In the genomic region with DNA sequence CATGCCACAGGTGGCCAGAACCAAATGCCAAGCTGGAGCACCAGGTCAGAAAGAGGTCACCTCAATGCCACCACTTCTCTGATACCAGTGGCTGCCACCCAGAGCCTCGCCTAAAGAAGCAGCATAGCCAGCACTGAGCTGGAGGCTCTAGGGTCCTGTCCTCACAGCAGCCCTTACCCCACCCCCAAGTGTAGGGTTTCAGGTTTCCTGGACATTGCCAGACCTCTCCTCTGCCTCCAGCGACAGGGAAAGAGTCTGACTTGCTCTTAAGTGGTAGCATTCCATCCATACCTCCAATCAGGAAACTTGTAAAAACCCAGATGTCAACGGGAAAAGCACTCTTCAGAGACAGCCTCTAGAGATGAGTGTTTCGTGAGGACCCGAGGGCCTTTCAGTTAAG, we compare ENCODE assay signal across 13 mouse cellular contexts. TPM values are rescaled to one million over a fixed set of nuclear protein-coding genes. Genes with fewer than 3 reads are reported as not detected.
A peak's percentile ranks its signal among the peaks of the same experiment; 100 is the strongest.
DNase-seq lines count a peak whose midpoint lies in the region; ATAC-seq and TF ChIP-seq lines count a peak whose summit lies in the region.
"Had no signal": no experiment of that assay in that cellular context is flagged by ENCODE, and none has a peak within 500 bp of the region (broad histone marks: within the 10 kb centered on the region; RNA-seq: fewer than 3 reads in every experiment).

No protein-coding gene starts in this region.

- no peak overlapping the region for H3K9ac ChIP-seq in kidney, embryonic 16.5 days (replicated peaks; ENCODE audit: low read length)
- no peak overlapping the region for H3K9ac ChIP-seq in limb, embryonic 11.5 days (ENCODE audit: low read length)
- H3K9ac ChIP-seq: forebrain, postnatal 0 days had no signal

- TF ChIP-seq CTCF in kidney, adult 2 months (conservative IDR thresholded peaks at IDR 0.05; ENCODE audit: insufficient read depth, insufficient read length, low read depth, low read length), result no peak
- no peak for TF ChIP-seq CTCF in left cerebral cortex, adult 2 months (IDR thresholded peaks at IDR 0.05)

- H3K27me3 ChIP-seq in kidney, embryonic 16.5 days (ENCODE audit: insufficient read depth, low read length), result no peaks in the 10 kb centered on the region
- H3K27me3 ChIP-seq in kidney, adult 2 months (replicated peaks; ENCODE audit: control insufficient read depth, insufficient read depth, low read length), result no peaks in the 10 kb centered on the region
- H3K27me3 ChIP-seq in limb, embryonic 11.5 days (ENCODE audit: control insufficient read depth, insufficient read depth, low read length), result no peaks in the 10 kb centered on the region
- no peaks in the 10 kb centered on the region for H3K27me3 ChIP-seq in myocyte (ENCODE audit: control insufficient read depth, insufficient read depth, insufficient read length)

- peaks cover 74% of the 10 kb centered on the region for H3K79me2 ChIP-seq in myocyte (ENCODE audit: control insufficient read depth, insufficient read depth)

- H3K9me3 ChIP-seq in kidney, embryonic 16.5 days (ENCODE audit: low read length), result no peaks in the 10 kb centered on the region
- H3K9me3 ChIP-seq in limb, embryonic 11.5 days (ENCODE audit: control insufficient read depth, low read length), result no peaks in the 10 kb centered on the region

- H3K4me2 ChIP-seq in kidney, embryonic 16.5 days (replicated peaks; ENCODE audit: low read depth, low read length), result no peak overlapping the region
- H3K4me2 ChIP-seq in limb, embryonic 11.5 days (ENCODE audit: low read depth, severe bottlenecking), result no peak overlapping the region
- H3K4me2 ChIP-seq in myocyte (ENCODE audit: low read depth), result peak overlapping the region; percentile 61

- H3K4me3 ChIP-seq in kidney, embryonic 16.5 days (ENCODE audit: low read length), result no peak overlapping the region
- H3K4me3 ChIP-seq in kidney, adult 2 months (ENCODE audit: insufficient read depth, low read depth, low read length), result no peak overlapping the region
- no peak overlapping the region for H3K4me3 ChIP-seq in limb, embryonic 11.5 days (ENCODE audit: low read depth, low read length)
- no peak overlapping the region for H3K4me3 ChIP-seq in myocyte
- H3K4me3 ChIP-seq in left cerebral cortex, adult 2 months, result no peak overlapping the region

- H3K4me1 ChIP-seq in kidney, embryonic 16.5 days (ENCODE audit: insufficient read depth, low read length), result peaks cover 20% of the 10 kb centered on the region
- no peaks in the 10 kb centered on the region for H3K4me1 ChIP-seq in kidney, adult 2 months (ENCODE audit: control insufficient read depth, insufficient read depth, low read length)
- peaks cover 29% of the 10 kb centered on the region for H3K4me1 ChIP-seq in limb, embryonic 11.5 days (ENCODE audit: control insufficient read depth, insufficient read depth, low read length)

- intact Hi-C loops in left cerebral cortex, adult 2 months (cut with DNase I), result no loop called here

- no peak for DNase-seq in kidney, adult 2 months
- peak; percentile 90 for DNase-seq in forelimb bud, embryonic 11.5 days (ENCODE audit: low read depth, low spot score)
- DNase-seq in limb, embryonic 11.5 days (ENCODE audit: low spot score), result peak; percentile 84
- no peak for DNase-seq in right cerebral cortex, postnatal 36 days (ENCODE audit: low spot score in 2 of 2)
- DNase-seq in left cerebral cortex, adult 2 months (ENCODE audit: extremely low spot score in 1 of 2, low spot score in 2 of 2), result no peak
- DNase-seq in cerebellum, adult 18-20 months, result no peak
- DNase-seq: cerebellum, adult 2 months; forebrain, postnatal 0 days; left cerebral cortex, postnatal 4 days had no signal

- no peaks in the 10 kb centered on the region for H3K36me3 ChIP-seq in kidney, embryonic 16.5 days (ENCODE audit: insufficient read depth, low read length)
- H3K36me3 ChIP-seq in kidney, adult 2 months (ENCODE audit: control insufficient read depth, insufficient read depth, low read length), result no peaks in the 10 kb centered on the region
- no peaks in the 10 kb centered on the region for H3K36me3 ChIP-seq in limb, embryonic 11.5 days (ENCODE audit: control insufficient read depth, insufficient read depth, low read length)
- H3K36me3 ChIP-seq in myocyte (ENCODE audit: control insufficient read depth, insufficient read depth), result no peaks in the 10 kb centered on the region

- no peak for TF ChIP-seq POLR2A in kidney, adult 2 months (IDR thresholded peaks at IDR 0.05; ENCODE audit: low read depth, low read length)
- TF ChIP-seq POLR2A in myocyte (IDR thresholded peaks at IDR 0.05; ENCODE audit: insufficient read length, low read depth), result no peak

- H3ac ChIP-seq in myocyte (ENCODE audit: control insufficient read depth, insufficient read length), result no peak overlapping the region

- ATAC-seq in kidney, embryonic 16.5 days (ENCODE audit: low FRiP score, low TSS enrichment), result peak; percentile 82
- peak; percentile 86 for ATAC-seq in limb, embryonic 11.5 days (ENCODE audit: insufficient number of reproducible peaks, low FRiP score, low TSS enrichment, low read depth)
- ATAC-seq: forebrain, postnatal 0 days; hindbrain, postnatal 0 days; midbrain, embryonic 16.5 days had no signal

- WGBS in kidney, embryonic 16.5 days, result 4% methylated on average over 5 of the region's 5 CpGs
- WGBS in kidney, adult 2 months, result 40% methylated on average over 5 of the region's 5 CpGs
- under 1% methylated on average over 5 of the region's 5 CpGs for WGBS in limb, embryonic 11.5 days

- H3K27ac ChIP-seq in kidney, embryonic 16.5 days (ENCODE audit: low read length), result peak overlapping the region; percentile 47; the same call in 1 of the 2 replicates
- no peak overlapping the region for H3K27ac ChIP-seq in kidney, adult 2 months (ENCODE audit: insufficient read depth, low read depth, low read length)
- H3K27ac ChIP-seq in limb, embryonic 11.5 days (replicated peaks; ENCODE audit: low read depth, low read length), result peak overlapping the region; percentile 79; the same call in 1 of the 2 replicates
- H3K27ac ChIP-seq in left cerebral cortex, adult 2 months, result no peak overlapping the region
- H3K27ac ChIP-seq: hindbrain, postnatal 0 days had no signal

TF ChIP-seq in myocyte, 11 proteins besides CTCF, POLR2A, EP300 and RAD21:
- no peak for TF ChIP-seq MYOD1 (IDR thresholded peaks at IDR 0.05; ENCODE audit: control insufficient read depth in 1 of 3, insufficient read length in 2 of 3, low read depth in 2 of 3)
- TF ChIP-seq E2F4 (IDR thresholded peaks at IDR 0.05; ENCODE audit: insufficient read depth), result no peak
- no peak for TF ChIP-seq CEBPB (IDR thresholded peaks at IDR 0.05; ENCODE audit: insufficient read depth, poor library complexity, severe bottlenecking)
- no peak for TF ChIP-seq TCF3 (IDR thresholded peaks at IDR 0.05; ENCODE audit: insufficient read length, low read depth)
- no peak for TF ChIP-seq REST (IDR thresholded peaks at IDR 0.05; ENCODE audit: insufficient read depth, insufficient read length)
- no peak for TF ChIP-seq SRF (IDR thresholded peaks at IDR 0.05; ENCODE audit: control insufficient read depth, insufficient read length, low read depth)
- no peak for TF ChIP-seq USF1 (IDR thresholded peaks at IDR 0.05; ENCODE audit: low read depth)
- TF ChIP-seq TCF12 (IDR thresholded peaks at IDR 0.05; ENCODE audit: insufficient read depth, poor library complexity, severe bottlenecking), result no peak
- no peak for TF ChIP-seq MAX (IDR thresholded peaks at IDR 0.05; ENCODE audit: low read depth)
- no peak for TF ChIP-seq POLR2AphosphoS2 (IDR thresholded peaks at IDR 0.05; ENCODE audit: insufficient read length, low read depth)
- no peak for TF ChIP-seq MYOG (IDR thresholded peaks at IDR 0.05; ENCODE audit: control insufficient read depth in 1 of 3, insufficient read depth in 1 of 3, insufficient read length in 2 of 3, low read depth in 2 of 3)

RNA-seq across cellular contexts. Expression of a gene that starts 12.9 kb away (rescaled TPM):
- 11.1 and 11.6 TPM in 2 replicates for polyA plus RNA-seq in kidney, embryonic 16.5 days (2015; fragmentation: Nextera tagmentation; extraction: Ambion mirVana)
- 1.9 and 2.3 TPM in 2 replicates for polyA plus RNA-seq in kidney, adult 2 months (2012; rRNA removed)
- polyA plus RNA-seq in limb, embryonic 11.5 days (2014; fragmentation: Nextera tagmentation; extraction: Ambion mirVana), result 6.4 and 8.3 TPM in 2 replicates
- polyA plus RNA-seq in myocyte (2012; fragmentation: generic; extraction: Trizol), result 58.2 TPM
- 10 to 100 TPM; 39.3 to 39.7 TPM for total RNA-seq in left cerebral cortex, adult 2 months (2021)

Comparison
In these comparisons a context has a peak if more than half of its experiments do, and no peak if none do; other contexts are left out.
1. H3K27ac ChIP-seq: peak in kidney, embryonic 16.5 days (single experiment) and limb, embryonic 11.5 days (single experiment); none in kidney, adult 2 months (single experiment) and left cerebral cortex, adult 2 months (single experiment).
2. DNase-seq: peak in forelimb bud, embryonic 11.5 days (single experiment) and limb, embryonic 11.5 days (single experiment); none in kidney, adult 2 months (single experiment), right cerebral cortex, postnatal 36 days (0 of 2), left cerebral cortex, adult 2 months (0 of 2) and cerebellum, adult 18-20 months (0 of 2).